Mouse (Mus musculus) gastrocnemius, postnatal 14 days (tissue): ENCODE data around the gene Vps25. TPM values are rescaled to one million over a fixed set of nuclear protein-coding genes. Genes with fewer than 3 reads are reported as not detected.

ENCODE experiments used
- DNase-seq: peaks from one replicate; pipeline ENCODE4 v3.0.0; 2021; ENCODE audit warnings: mixed read lengths
- intact Hi-C: fragments of 180-260 bp; cut with DNase I; formaldehyde crosslinking; loops from one replicate; pipeline ENCODE4 v1.15.1; 2025; ENCODE audit warnings: low total_unique reads
- total RNA-seq, 2 experiments: library from RNA; stranded (reverse); gene quantifications; 2 replicates each; pipeline ENCODE4 v1.2.3; 2021

The Vps25 gene
- total RNA-seq, 2 experiments from 2014 or later: 38.1 to 39.0 TPM

DNA sequence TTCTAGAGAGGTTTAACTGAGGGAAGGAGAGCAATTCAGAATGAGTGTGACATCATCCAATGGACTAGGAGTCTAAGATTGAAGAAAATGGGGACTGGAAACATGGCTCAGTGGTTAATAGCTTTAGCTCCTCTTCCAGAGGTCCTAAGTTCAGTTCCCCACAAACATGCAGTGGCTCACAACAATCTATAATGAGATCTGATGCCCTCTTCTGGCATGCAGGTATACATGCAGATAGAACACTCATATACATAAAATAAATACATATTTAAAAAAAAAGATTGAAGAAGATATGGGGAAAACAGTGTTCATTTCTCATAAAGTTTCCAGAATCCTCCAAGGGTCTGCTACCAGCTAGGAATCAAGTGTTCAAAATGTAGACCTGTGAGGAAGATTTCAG, 18.1 kb upstream of the Vps25 start:
- intact Hi-C loops: no loop called here
- DNase-seq: no peak

DNA sequence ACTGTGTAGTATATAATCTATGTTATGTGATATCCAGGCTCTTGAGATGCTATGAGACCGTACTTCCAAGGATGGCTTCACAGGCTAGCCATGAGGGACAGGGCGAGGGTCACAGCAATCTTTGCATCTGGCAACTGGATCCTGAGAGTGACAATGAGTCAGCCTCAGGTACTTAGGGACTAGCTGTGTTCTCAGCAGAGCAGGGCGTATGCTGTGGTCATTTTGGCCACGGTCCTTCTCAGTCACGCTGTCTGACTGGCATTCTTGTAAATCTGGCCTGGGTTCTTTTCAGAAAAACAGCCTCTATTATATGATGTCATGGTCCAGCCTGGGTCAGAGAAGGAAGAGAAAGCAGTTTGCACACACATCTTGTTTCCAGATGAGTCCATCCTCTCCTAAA, 16.7 kb upstream of the Vps25 start:
- intact Hi-C loops: no loop called here
- DNase-seq: no peak

DNA sequence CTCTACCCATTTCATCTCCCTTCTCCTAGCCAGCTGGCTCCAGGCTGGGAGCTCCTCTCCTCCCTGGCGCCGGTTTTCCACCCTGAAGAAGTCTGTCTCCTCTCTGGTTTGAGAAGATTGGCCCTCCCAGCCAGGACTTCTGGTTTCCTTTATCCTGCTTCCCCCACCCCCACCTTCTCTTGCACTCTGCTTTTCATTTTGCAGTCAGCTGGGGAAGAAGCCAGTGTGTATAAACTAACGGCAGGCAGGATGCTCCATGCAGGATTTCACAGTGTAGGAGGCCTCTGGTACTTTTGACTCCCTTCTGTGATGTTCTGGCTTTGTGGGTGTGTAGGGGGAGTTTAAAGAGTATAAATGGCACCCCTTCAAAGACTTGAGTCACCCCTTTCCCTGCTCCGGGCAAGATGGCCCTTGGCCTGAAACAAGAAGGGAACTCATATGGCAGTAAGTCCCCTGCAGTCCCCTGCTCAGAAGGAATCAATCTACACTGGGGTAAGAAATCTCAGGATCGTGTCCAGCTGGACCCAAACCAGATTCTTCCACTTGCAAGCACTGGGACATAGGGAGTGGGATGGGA, 15.3 kb upstream of the Vps25 start:
- peak; percentile 44 for DNase-seq
- intact Hi-C loops: no loop called here

DNA sequence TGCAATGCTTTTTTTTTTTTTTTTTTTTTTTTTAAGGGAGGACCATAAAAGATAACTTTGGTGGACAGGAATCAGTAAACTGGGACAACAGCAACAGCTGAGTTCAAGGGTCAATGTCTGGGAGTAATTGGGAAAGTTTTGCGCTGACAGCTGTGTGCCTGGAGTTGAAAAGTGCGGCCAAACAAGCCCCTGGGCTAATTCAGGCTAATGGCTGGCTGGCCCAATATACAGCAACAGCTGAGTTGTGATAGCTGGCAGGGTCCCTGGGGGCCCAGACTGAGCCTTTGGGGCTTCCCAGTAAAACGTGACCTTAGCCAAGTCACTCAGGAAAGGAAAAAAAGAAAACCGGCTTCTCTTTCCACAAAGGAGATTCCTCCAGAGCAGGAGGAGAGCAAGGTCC, 8.4 kb upstream of the Vps25 start:
- peak; percentile 76 for DNase-seq
- intact Hi-C loops: no loop called here

DNA sequence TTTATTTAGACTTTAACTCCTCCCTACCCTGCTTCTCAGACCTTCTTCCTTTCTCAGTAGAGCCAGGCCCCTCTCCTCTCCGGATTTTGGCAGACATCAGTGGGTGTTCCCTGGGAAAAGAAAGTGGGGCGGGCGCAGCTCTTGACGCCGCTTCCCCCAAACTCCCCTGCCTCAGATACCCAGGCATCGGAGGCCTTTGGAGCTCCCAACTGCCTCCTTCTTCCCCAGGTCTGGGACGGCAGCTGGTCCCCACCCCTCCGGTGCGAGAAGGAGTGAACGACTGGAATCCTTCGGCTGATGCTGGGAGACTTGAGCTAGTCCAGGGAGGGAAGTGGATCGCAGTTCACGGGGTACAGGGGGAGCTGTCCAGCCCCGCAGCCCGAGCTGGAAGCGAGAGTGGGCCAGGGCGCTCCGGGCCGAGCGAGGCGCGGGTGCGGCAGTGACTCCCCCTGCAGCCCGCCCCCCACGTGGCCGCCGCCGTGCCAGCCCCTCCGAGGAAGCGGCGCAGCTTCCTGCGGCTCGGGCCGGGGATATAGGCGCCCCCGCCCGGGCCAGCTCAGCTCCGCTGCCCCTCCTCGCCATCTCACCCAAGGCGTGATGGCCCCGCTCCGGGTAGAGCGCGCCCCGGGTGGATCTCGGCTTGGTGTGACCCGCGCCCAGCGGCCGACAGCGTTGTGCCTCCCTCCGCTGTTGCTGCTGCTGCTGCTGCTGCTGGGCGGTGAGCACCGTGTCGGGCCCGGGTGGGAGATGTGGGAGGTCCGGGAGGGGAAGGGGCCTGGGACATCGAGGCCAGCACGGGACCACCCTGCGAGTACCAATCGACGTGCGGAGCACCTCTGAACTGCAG, 7.4 kb upstream of the Vps25 start, which contains the start of gene Ramp2:
Gene Ramp2 (plus strand): TSS at position 174 of the 847 bp plus-strand sequence.
- intact Hi-C loops: no loop called here
- DNase-seq: peak; percentile 77

DNA sequence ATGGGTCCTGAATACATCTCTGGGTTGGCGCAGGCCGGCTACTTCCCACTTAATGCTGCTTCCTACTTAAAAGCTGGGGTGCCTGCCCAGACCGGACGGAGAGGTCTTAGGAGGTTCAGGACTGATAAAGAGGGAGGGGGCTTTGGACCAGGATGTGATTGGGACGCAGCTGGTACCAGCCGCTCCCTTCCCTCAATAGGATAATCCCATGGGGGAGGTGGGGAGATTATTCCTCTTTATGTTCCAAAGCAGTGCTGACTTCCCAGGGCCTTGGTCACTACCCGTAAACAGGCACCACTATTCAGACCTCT, 6.8 kb upstream of the Vps25 start:
- no peak for DNase-seq
- intact Hi-C loops: no loop called here

DNA sequence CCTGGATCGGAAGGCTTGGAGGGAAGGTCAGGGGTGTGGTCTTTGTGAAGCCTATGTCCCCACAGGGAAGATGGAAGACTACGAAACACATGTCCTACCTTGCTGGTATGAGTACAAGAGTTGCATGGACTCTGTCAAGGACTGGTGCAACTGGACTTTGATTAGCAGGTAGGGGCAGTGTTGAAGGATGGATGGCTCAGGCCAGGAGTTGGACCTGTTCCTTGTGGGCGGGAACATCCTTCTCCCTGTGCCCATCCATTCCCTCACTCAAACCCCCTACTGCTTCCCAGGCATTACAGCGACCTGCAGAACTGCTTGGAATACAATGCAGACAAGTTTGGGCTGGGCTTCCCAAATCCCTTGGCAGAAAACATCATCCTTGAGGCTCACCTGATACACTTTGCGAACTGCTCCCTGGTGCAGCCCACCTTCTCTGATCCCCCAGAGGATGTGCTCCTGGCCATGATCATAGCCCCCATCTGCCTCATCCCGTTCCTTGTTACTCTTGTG, 5.9 kb upstream of the Vps25 start:
- intact Hi-C loops: loop anchor here (1.0 kb wide), 1 partner anchor 35 kb away; no protein-coding TSS in a partner anchor
- no peak for DNase-seq

DNA sequence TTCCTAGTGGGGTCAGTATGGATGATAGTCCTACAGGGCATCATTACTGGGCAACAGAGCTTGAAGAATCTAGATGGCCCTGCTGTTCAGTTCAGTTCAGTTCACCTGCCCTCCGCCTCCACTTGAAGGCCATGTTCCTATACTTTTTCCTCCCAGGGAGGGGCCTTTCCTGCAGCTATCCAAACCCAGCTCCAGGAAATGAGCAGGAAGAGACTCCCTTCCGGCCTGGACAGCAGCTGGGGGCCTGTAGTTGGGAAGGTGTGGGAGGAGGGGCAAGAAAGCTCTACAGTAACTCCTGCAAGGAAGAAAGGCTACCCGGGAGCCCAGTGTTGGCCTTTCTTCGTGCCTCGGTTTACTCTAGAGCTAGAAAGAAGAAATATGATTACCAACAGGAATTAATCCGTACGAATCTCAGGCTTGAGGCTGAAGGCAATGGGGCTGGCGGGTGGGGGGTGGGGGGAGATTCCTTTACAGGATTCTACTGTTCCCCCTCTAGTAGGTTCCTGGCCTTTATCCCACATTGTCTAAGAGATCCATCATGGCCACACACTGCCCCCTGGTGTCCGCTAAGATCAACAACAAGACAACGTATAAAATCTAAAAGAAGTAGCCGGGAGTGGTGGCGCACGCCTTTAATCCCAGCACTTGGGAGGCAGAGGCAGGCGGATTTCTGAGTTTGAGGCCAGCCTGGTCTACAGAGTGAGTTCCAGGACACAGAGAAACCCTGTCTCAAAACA, 5.1 kb upstream of the Vps25 start:
- intact Hi-C loops: loop anchor here (1.0 kb wide), 1 partner anchor 36 kb away; no protein-coding TSS in a partner anchor
- DNase-seq: peak; percentile 51

DNA sequence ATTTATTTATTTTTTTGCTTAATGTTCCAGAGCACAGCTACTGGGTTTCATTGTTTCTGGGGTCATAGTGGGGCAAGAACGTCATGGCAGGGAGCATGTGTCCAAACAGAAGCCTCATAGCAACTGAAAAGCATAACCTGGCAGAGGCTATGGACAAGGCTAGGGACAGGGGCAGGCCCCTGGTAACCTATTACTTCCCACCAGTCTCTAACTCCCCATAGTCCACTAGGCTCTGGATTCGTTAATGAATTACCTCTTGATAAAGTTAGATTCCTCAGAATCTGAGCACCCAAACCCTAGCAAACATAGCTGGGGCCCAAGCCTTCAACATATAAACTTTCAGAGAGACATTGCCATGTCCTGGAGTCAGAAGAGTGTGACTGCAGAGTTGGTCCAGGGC, 2.5 kb upstream of the Vps25 start:
- intact Hi-C loops: no loop called here
- DNase-seq: no peak

DNA sequence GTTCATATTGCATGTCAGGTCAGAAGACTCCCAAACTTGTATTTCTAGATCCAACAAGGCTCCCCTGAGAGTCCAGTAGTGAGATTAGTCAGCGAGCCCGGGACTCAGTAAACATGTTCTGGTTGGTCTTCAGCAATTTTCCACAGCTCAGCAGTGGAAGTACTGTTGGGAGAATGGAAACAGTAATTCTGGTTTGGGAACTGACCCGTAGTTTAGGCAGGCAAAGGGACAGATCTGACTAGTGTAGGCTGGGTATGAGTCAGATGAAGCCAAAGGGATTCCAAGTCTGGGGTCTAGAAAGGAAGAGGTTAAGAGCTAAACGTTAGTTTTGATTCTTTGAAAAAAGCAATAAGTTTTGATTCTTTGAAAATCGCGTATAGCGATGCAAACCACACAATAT, 566 bp upstream of the Vps25 start:
- no peak for DNase-seq
- intact Hi-C loops: no loop called here

DNA sequence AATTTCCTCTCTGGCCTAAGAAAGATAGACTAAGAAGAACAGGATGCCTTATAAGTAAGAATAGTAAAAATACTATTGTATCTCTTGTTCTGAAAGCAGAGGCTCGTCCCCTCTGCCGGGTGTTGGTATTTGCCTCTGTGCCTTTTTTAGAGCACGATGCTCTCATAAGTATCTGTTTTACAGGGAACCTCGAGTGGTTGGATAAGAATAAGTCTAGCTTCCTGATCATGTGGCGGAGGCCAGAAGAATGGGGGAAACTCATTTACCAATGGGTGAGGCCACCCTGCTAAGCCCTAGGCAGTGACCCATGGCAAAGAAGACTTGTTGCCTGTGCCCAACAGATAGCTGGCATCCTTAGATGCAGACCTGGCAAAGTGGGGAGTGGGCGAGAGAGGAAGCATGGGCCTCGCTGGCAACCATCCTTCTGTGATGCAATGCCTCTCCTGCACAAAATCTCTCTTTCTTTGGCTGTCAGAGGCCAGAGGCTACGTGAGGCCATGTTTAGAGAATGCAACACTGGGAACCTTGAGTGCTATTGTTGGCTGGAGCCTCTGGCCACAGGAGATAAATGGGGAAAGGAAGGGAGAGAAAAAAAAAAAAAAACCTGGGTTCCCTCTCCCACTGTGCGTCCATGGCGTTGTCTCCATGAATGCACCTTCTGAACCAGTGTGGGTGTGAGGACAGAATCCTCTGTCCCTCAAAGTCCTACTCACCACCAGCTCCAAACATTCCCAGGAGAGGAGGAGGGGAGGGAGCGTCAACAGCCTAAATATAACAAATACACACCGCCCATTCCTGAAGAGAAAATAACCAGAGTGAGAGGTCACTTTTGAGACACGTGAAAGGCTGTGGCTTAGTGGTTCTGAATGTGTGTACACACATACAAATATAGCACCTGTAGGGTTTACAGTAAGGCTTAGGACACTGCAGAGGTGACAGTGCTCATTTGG, 2.6 kb downstream of the Vps25 start:
- intact Hi-C loops: no loop called here
- DNase-seq: no peak

DNA sequence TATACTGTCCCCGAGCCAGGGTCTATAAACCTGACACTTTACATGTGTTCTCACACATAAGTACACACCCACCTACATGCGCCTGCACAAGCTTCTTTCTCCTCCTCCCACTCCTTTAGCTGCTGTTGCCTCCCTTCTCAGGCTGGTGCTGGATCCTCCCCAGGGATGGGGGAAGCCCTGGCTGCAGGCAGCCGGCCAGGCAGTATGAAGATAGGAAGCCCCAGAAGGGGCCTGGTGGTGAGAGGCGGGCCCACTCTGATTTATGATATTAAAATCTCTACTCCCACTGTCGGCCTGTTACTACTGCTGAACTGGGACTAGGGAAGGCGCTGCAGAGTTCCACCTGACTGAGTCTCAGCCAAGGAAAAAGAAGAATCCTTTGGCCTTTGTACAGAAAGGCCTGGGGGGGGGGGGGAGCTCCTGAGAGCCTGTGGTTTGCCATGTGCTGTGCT, 5.8 kb downstream of the Vps25 start:
- intact Hi-C loops: no loop called here
- no peak for DNase-seq

DNA sequence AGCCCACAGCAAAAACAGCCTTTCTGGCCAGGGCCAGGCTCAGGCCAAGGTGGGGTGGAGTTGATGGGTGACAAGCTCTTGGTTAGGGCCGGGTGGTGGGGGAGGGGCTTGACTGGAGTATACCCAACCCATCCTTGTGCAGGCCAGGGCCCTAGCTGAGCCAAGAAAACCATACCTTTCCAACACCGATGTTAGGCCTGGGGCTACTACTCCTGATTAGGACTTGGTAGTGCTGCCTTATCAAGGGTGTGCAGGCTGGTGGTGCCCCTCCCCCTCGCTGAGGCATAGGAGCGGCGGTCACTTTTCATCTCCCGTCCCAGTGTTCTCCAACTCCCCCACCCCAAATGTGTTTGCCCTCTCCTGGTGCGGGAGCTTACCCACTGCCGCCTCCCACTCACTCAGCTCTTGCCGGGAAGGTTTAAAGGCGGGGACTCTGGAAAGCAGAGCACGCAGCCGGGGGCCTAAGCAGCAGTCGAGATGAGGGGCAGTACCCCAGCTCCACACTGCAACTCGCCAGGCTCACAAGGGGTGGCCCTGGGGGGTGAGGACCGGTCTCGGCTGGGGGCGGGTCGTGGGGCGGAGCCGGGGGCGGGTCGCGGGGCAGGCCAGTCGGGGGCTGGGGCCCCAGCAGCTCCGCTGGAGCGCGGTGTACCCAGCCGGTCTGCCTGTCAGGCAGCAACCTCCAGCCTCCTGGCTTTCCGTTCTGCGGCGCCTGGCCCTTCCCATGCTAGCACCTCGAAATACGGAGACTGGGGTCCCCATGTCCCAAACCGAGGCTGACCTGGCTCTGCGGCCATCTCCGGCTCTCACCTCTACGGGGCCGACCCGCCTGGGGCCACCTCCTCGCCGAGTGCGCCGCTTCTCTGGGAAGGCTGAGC, 6.7 kb downstream of the Vps25 start, which contains the start of gene Wnk4:
Gene Wnk4 (plus strand): TSS at position 620 of the 878 bp plus-strand sequence.
- intact Hi-C loops: no loop called here
- DNase-seq: peak; percentile 57

DNA sequence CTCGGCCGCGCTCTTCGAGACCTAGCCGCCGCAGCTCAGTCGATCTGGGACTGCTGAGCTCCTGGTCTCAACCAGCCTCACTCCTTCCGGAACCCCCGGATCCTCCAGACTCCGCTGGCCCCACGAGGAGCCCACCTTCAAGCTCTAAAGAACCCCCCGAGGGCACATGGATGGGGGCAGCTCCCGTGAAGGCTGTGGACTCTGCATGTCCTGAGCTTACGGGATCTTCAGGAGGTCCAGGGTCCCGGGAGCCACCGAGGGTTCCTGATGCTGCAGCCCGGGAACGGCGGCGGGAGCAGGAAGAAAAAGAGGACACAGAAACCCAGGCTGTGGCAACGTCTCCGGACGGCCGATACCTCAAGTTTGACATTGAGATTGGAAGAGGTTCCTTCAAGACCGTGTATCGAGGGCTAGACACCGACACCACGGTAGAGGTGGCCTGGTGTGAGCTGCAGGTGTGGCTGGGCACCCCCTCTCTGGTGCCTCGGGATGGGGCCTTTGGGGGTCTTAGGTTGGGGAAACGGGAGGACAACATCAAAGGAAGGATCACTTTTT, 7.4 kb downstream of the Vps25 start:
- intact Hi-C loops: no loop called here
- DNase-seq: no peak

DNA sequence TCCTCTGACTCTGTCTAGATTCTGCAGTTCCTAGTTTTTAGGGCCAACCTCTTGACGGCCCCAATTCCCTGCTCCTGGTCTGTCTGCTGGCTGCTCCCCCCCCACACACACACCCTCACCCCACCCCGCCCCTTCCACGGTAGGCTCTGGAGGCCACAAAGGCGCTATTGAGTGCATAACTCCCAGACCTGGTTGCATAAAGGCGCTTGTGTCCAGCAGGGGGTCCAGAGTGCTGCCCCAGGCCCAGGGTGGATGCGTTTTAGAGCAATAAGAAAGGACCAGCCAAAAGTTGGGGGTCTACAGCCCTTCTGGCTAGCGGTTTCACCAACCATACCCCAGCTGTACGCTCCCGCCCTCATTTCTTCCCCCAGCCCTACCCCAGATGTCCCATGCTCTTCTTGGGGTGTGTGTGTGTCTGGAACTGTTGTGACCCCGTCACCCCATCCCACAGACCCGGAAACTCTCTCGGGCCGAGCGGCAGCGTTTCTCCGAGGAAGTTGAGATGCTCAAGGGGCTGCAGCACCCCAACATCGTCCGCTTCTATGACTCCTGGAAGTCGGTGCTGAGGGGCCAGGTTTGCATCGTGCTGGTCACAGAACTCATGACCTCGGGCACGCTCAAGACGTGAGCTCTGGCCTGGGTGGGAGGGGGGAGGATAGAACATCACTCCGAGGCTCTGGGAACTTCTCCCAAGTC, 8.9 kb downstream of the Vps25 start:
- DNase-seq: no peak
- intact Hi-C loops: no loop called here

DNA sequence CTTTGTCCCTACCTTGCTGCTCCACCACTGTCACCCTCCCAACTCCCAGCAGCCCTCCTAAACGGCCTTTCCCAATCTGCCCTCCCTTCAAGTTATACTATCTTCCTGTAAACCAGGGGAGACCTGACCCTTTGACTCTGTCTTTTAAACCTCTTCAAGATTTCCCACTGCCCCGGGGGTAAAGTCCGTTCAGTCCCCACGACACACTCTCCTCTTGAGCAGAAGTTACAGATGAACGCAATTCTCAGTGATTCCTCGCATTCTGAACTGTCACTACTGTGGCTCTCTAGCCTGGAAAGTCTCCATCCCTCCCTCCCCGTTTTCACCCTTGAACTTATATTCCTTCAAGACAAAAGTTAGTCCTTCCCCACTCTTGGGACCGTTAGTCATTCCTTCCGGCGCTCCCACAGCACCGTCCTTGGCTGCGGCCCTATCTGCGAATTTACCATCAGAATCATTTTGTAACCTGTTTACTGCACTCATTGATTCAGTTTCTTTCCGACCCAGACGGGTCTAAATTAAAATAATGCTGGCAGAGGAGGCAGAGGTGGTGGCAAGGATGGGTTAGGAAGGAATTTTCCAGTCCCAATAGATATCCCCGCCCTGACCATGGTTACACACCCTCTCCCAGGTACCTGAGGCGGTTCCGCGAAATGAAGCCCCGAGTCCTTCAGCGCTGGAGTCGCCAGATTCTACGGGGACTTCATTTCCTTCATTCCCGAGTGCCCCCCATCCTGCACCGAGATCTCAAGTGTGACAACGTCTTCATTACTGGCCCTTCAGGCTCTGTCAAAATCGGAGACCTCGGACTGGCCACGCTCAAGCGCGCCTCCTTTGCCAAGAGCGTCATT, 9.9 kb downstream of the Vps25 start:
- intact Hi-C loops: no loop called here

DNA sequence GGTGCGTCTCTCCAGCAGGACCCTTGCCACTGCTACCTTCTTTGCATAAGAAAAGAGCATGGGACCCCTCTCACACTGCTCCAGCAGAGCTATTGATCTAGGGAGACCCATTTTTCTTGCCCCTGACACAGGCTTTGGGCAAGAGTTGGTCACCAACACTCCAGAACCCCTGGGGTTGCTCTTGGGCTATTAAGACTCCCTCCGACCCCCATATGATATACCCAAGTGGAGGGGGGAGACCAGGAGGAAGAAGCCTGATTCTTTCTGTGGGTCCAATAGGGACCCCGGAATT, 10.4 kb downstream of the Vps25 start:
- intact Hi-C loops: no loop called here
- no peak for DNase-seq

More for the DNA sequence above, 9.9 kb downstream of the Vps25 start:
- DNase-seq: no peak
